Mouse (Mus musculus): ENCODE results near the gene Atxn1l.

DNA sequence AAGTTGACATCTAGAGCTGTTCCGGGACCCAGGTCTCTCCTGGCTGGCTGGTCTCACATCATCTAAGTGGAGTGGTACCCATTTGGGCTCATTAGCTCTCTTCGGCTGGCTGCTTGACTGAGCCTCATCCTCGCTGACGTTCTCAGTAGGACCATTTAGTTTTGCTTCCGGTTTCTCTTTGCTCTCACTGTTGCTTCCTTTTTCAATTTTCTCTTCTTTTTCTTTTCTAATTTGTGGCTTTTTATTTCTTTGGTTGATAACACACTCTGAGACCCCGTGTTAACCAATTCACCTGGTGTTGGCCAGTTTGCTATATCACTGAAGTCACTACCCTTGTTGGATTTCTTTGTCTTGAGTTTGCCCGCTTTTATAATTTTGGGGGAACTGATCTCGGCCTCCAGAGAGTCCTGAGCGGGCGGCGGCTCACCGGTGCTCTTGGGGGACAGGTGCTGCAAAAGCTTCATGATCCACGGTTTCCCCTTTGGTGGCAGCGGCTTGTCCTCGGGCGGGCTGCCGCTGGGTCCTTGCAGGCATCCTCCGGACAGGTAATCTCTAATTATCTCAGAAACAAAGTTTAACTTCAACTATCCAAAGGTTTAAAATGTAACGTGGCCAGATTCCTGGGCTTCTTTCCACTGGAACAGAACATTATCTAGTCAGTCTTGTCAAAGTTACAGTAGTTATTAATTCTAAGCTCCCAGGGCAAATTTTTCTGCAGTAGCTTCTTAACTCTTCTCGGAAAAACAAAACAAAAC, 14.4 kb upstream of the Atxn1l start:
- TF ChIP-seq CTCF (IDR thresholded peaks at IDR 0.05; ENCODE audit: insufficient read depth, low read depth, low read length) (no peak), POLR2A (IDR thresholded peaks at IDR 0.05; ENCODE audit: insufficient read depth, low read depth, low read length) (no peak)
